8 mouse cellular contexts compared by ENCODE assay signal in genomic region chr19:7557328-7557822, GRCm38 (mm10). TPM values are rescaled to one million over a fixed set of nuclear protein-coding genes. Genes with fewer than 3 reads are reported as not detected.
DNase-seq lines count a peak whose midpoint lies in the region; ATAC-seq and TF ChIP-seq lines count a peak whose summit lies in the region.

Gene Pla2g16, plus strand, starts transcription at chr19:7557459.

- intact Hi-C loops in heart, postnatal 25 days (cut with DNase I) = loop anchor here (2.0 kb wide), 2 partner anchors 27 to 37 kb away; no protein-coding TSS in a partner anchor

- peak; percentile 80 for DNase-seq in brain, adult 2 months (ENCODE audit: low read depth, low spot score)
- DNase-seq in heart, postnatal 25 days (ENCODE audit: low spot score) = peak; percentile 50
- DNase-seq in layer of hippocampus, adult 18-20 months (ENCODE audit: low spot score in 2 of 2) = peak; percentile 19 to 58
- peak; percentile 72 for DNase-seq in ovary, adult 18-20 months (ENCODE audit: low spot score)
- peak; percentile 71 for DNase-seq in thymus, postnatal 14 days

- under 1% methylated on average over 27 of the region's 27 CpGs for WGBS in forebrain, embryonic 13.5 days
- 2% methylated on average over 25 of the region's 27 CpGs for WGBS in lung, embryonic 16.5 days

- H3K4me1 ChIP-seq in E14TG2a.4 (replicated peaks; ENCODE audit: low read depth, low read length) = peaks cover 31% of the 10 kb centered on the region
- H3K4me1 ChIP-seq in forebrain, embryonic 13.5 days = peaks cover 15% of the 10 kb centered on the region
- H3K4me1 ChIP-seq in lung, embryonic 16.5 days (replicated peaks; ENCODE audit: control insufficient read depth, insufficient read depth, low read length) = peaks cover 6% of the 10 kb centered on the region; the same call in 1 of the 2 replicates

- TF ChIP-seq CTCF in E14TG2a.4 (conservative IDR thresholded peaks at IDR 0.05; ENCODE audit: low read length) = no peak

- H3K9ac ChIP-seq in forebrain, embryonic 13.5 days = peak within 1 kb of the TSS; percentile 62
- H3K9ac ChIP-seq in lung, embryonic 16.5 days (ENCODE audit: low read length) = peak within 1 kb of the TSS; percentile 68

- H3K36me3 ChIP-seq in E14TG2a.4 (ENCODE audit: insufficient read depth, low read length) = peaks cover 5% of the 10 kb centered on the region
- no peaks in the 10 kb centered on the region for H3K36me3 ChIP-seq in forebrain, embryonic 13.5 days (ENCODE audit: poor library complexity, severe bottlenecking)
- no peaks in the 10 kb centered on the region for H3K36me3 ChIP-seq in lung, embryonic 16.5 days (ENCODE audit: control insufficient read depth, insufficient read depth, low read length)

- H3K27me3 ChIP-seq in E14TG2a.4 (ENCODE audit: insufficient read depth, low read length) = peaks cover 53% of the 10 kb centered on the region
- peaks cover 12% of the 10 kb centered on the region for H3K27me3 ChIP-seq in forebrain, embryonic 13.5 days
- H3K27me3 ChIP-seq in lung, embryonic 16.5 days (ENCODE audit: control insufficient read depth, insufficient read depth, low read depth, low read length) = no peaks in the 10 kb centered on the region

- H3K4me2 ChIP-seq in forebrain, embryonic 13.5 days = peak within 1 kb of the TSS; percentile 70
- H3K4me2 ChIP-seq in lung, embryonic 16.5 days (ENCODE audit: low read depth, low read length) = peak within 1 kb of the TSS; percentile 67

- H3K4me3 ChIP-seq in E14TG2a.4 (replicated peaks; ENCODE audit: low read length) = peak within 1 kb of the TSS; percentile 81
- H3K4me3 ChIP-seq in forebrain, embryonic 13.5 days = peak within 1 kb of the TSS; percentile 42
- H3K4me3 ChIP-seq in lung, embryonic 16.5 days (ENCODE audit: low read length) = peak within 1 kb of the TSS; percentile 56

- peak; percentile 85 for ATAC-seq in forebrain, embryonic 13.5 days
- peak; percentile 93 for ATAC-seq in lung, embryonic 16.5 days (ENCODE audit: low read depth)

- no peaks in the 10 kb centered on the region for H3K9me3 ChIP-seq in E14TG2a.4 (ENCODE audit: low read length)
- H3K9me3 ChIP-seq in forebrain, embryonic 13.5 days (replicated peaks) = no peaks in the 10 kb centered on the region
- no peaks in the 10 kb centered on the region for H3K9me3 ChIP-seq in lung, embryonic 16.5 days (ENCODE audit: control insufficient read depth, low read length)

- H3K27ac ChIP-seq in forebrain, embryonic 13.5 days = no peak within 1 kb of the TSS
- H3K27ac ChIP-seq in lung, embryonic 16.5 days (ENCODE audit: low read length) = peak within 1 kb of the TSS; percentile 19; the same call in 1 of the 2 replicates

RNA-seq across cellular contexts. Expression of gene Pla2g16, which starts in this region (rescaled TPM):
- 5.8 and 6.6 TPM in 2 replicates for polyA plus RNA-seq in forebrain, embryonic 13.5 days (2015; fragmentation: Nextera tagmentation; extraction: Ambion mirVana)
- total RNA-seq in heart, postnatal 25 days (2021) = 100 to 1,000 TPM; 122 TPM
- total RNA-seq in layer of hippocampus, adult 18-20 months (2021) = 10 to 100 TPM; 42.3 to 44.4 TPM
- 17.1 and 18.0 TPM in 2 replicates for polyA plus RNA-seq in lung, embryonic 16.5 days (2015; fragmentation: Nextera tagmentation; extraction: Ambion mirVana)
